Mouse (Mus musculus): ENCODE data around the gene Bax. TPM values are rescaled to one million over a fixed set of nuclear protein-coding genes. Genes with fewer than 3 reads are reported as not detected.

The Bax gene
- 0.79 TPM for polyA plus RNA-seq (2014; fragmentation: Illumina TruSeq; extraction: RNeasy Lipid Tissue Mini Kit (QIAGEN cat#74804); ENCODE audit: low read depth, low replicate concordance)

DNA sequence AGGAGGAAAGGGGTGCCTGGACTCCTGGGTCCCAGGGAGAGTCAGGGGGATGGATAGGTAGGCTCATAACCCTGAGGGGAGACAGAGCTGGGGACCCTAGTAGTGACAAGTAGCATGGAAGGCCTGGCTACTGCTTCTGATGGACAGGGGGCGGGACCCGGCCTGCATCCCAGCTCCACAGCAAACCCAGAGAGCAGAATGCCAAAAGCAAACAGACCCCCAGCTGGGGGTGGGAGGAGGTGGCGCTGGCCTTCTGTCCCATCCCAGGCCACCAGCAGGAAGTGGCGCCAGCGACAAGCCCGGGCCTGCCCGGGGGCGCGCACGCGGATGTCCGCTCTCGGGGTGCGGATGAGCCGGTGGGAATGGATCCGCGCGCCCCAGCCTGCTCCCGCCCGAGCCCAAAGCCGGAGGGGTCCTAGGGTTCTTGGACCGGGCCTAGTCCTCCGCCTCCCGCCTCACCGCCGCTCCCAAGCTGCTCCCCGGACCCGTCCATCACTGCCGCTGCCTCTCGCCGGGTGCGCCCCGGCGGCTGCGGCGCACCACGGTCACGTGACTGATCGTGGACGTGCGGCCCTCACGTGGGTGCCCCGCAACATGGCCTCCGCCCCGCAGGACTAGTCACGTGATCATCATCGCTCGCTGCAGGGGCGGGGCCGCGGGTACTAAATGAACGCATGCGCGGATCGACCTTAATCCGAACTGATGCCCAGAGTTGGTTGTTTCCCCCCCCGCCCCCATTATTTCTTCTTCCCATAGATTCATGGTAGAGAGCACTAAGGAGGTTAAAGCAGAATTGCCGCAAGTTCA lies at the start of gene Bax:
Gene Bax (minus strand): TSS at position 616 of the 807 bp plus-strand sequence.

DNA sequence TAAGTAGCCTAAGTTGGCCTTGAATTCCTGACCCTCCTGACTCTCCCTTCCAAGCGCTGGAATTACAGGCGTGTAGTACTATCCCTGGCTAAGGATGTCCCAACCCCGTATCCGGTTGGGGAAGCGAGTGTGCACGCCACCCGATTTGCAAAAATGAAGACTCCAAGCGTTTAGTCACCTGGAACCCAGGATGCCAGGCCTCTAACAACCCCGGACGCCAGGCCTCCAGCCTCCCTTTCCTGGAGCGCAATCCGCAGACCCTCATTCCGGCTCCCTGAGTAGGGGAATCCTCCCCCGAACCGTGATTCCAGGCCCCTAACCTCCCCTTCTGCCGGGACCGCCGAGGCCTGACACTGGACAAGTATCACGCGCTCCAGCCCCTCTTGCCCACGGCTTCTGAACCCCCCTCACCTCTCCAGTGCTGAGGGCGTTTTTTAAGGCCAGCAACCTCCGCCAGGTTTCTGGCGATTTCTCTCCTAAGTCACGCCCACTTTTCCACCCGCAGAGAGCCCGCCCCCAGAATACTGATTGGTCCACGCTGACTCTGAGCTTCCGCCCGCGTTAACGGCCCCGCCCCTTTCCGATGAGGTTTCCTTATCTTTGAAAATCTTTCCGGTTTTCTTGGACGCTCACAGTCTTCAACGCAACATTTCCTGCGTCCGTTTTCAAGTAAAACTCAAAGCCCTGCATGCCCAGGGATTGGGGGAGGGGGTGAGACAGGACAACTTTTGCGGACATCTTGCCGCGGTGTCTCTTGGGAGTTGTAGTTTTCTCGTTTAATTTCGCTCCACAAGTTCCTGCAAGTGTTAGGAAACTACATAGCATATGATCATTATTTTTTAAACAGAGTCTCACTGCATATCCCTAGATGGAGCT lies 43.5 kb upstream of the Bax start, which contains the start of gene Nucb1:
Gene Nucb1 (minus strand): TSS at position 495 of the 876 bp plus-strand sequence.

DNA sequence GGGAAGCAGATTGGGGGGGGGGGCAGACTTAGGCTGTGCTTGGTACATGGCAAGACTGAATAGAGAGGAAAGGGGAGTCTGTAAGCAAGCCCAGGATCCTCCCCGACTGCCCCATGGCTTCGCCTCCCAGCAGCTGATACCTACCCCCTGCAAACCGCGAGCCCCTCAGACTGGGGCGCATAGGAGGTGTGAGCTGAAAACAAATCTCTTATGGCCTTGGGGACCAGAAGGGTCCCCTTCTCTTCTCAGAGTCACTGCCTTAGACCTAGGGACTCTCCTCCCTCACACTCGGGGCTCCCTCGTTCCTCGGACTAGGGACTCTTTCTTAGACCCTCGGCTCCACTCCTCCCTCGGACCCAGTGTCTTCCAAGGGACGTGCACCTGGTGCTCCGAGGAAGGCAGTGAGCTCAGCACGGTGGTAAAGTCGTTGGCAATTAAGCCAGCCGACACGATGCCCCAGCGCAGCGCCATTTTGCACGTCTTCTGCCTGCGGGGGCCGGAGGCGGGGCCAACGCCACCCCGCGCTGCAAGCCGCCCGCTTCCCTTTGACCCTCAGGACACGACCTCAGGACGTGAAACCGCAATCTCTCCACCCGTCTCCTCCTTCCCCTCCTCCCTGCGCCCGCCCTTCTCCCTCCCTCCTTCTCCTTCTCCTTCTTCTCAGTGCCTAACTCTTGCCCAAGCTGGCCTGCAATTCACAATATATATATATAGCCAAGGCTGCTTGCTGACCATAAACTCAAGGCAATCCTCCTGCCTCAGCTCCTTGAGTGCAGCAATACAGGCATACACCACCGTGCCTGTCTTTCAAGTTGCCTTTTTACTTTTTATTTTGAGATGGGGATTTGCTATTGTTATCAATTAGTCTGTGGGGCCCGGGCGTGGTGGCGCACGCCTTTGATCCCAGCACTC lies 21.9 kb upstream of the Bax start, which contains the start of gene Dhdh:
Gene Dhdh (minus strand): TSS at position 513 of the 912 bp plus-strand sequence.

DNA sequence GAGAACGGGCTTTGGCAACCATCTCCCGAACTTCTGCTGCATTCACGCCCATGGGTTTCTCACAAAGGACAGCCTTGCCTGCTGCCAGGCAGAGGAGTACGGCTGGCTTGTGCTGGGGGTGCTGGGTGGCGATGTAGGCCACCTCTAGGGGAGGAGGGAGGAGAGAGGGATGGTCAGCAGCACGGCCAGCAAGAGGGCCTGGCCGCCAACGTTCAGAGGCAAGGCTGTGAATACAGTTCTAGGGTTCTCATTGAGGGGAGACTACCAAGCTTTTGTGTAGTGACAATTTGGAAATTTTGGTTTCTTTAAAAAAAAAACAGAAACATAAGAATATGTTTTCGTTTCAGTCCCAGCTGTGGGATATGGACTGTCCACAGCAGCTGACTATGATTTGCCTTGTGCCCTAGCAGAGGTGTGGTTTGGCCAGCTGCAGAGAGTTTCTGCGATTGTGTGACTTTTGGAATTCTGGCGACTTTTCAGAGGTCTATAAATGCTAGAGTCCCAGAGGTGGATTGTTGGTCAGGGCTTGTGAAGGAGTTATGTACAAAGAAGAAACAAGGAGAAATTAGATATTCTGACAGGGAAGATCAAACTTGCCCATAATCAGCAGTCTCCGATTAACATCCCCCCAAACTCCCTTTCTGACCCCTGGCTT lies 20.2 kb upstream of the Bax start, which contains the start of gene Gm45808:
Gene Gm45808 (minus strand): TSS at position 51 of the 655 bp plus-strand sequence.

DNA sequence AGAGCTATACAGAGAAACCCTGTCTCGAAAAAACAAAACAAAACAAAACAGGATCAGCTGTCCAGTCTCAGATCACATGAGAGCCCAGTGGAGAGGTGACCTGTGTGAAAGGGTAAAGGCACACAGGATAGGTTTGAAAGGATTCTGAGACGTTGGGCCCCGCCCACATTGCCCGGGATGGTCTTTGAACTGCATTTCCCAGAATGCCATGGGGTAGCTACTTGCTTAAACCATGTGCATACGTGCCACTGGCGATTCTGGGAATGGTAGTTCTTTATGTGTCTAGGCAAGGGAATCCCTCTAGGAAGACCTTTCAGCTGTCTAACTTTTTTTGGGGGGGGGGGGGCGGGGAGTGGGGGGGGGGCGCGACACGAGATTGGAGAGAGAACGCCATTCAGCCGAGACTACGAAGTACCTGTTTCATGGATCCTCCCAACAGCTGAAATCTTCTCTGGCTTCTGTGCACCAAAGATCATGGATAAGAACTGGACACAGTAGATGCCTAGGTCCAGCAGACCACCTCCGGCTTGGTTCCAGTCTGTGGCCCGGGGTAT lies 14.8 kb upstream of the Bax start, which contains the start of gene Tulp2:
Gene Tulp2 (plus strand): TSS at position 504 of the 554 bp plus-strand sequence.

DNA sequence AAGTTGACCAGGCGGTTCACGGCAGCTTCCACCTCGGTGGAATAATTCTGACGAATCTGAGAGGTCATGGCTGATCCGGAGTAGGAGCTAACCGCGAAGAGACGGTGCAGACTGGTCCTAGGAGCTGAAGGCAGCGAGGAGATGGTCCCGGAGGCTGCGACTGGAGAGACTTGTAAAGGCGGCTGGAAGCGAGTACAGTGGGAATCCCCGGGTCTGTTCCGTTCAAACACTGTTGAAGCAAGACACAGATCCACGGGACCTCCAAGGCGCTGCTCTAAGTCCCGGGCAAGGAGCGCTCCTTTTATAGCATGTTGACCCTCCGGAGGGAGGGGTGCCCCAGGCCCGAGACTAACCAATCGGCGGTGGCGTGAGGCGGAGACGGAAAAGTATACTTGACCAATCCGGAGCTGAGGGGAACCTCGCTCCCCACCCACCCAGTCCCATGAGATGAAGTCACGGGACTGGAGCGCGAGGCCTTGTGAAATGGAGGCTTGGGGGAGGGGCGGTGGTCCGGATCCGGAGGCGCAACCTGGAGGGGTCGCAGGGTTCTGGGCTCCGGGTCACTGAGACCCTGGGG lies 7.0 kb downstream of the Bax start, which contains the start of gene Ftl1:
Gene Ftl1 (minus strand): TSS at position 321 of the 577 bp plus-strand sequence.

DNA sequence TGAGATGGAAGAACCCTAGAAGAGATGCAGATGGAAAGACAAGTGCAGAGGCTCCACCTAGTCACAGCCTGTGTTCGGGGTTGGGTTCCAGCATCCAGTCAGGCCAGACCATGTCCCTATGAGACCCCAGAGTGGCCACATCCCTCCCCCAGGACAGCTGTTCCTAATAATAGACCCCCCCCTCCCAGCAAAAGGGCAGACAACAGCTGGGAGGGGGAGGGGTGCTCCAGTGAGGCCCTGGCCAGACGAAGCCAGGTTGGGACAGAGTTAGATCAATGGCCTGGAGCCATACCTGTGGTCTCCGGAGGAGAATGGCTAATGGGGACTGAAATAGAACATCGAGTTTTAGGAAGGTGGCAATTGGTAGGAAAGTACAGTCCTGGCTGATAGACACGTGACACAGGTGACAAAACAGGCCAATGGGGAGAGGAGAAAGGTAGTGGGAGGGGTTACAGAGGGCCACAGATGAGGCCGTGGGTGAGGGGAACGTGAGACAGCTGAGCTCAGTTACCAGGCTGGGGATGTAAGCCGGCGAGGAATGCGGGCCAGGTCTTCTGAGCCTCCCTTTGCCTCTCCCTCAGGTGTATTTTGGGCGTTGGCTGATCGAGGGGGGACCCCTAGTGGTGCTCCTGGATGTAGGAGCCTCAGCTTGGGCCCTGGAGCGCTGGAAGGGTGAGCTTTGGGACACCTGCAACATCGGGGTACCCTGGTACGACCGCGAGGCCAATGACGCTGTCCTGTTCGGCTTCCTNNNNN lies 29.0 kb downstream of the Bax start, which contains the start of gene Ruvbl2:
Gene Ruvbl2 (minus strand): TSS at position 576 of the 756 bp plus-strand sequence.

DNA sequence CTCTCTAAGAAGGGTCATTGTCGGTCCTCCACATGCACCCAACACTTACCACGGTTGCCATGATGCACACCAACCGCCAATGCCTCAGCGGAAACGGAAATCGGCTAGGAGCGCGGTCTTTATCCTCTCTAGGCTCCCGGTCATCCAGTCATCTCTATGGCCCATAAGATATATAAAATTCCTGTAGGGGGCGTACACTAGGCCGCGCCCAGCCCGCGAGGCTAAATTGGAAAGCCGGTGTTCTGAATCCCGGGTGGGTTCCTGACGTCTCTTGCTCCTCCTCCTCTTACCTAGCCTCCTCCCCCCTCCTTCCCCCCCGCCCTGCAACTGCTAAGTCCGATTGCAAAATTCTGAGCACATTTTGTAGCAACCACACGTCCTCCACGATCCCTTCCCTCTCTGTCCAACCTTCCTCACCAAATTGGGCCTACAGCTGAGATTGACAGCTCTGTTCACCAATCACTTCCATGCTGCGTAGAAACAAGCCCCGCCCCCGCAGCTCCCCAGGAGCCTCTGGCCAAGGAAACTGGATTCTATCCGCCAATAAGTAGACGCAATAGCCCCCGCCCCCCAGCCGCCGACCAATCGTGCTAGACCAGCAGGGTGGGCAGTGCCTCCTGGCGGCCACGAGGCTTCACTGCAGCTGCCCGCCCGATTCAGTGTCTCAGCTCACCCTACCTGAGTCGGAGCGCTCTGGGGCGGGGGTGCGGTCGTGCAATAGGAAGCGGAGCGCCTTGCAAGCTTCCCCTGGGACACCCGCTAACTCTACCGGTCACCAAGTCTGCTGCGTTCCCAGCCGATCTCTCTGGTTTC lies 32.3 kb downstream of the Bax start, which contains the start of gene Gys1:
Gene Gys1 (plus strand): TSS at position 642 of the 813 bp plus-strand sequence.

DNA sequence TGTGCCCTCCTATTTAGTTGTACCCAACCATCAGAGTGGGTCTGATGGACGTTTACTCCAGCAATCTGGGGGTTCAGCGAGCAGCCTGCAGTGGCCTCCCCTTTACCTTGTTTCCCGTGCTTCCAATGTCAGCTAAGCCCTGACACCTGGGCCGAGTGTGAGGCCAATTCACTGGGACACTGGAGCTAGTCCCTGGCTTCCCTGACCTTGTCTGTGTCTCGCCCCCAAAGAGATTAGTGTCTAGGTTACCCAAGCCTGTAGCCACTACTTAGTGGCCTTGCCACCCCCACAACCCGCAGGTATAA lies 46.1 kb downstream of the Bax start, which contains the start of gene Lhb:
Gene Lhb (plus strand): TSS at position 206 of the 305 bp plus-strand sequence.

DNA sequence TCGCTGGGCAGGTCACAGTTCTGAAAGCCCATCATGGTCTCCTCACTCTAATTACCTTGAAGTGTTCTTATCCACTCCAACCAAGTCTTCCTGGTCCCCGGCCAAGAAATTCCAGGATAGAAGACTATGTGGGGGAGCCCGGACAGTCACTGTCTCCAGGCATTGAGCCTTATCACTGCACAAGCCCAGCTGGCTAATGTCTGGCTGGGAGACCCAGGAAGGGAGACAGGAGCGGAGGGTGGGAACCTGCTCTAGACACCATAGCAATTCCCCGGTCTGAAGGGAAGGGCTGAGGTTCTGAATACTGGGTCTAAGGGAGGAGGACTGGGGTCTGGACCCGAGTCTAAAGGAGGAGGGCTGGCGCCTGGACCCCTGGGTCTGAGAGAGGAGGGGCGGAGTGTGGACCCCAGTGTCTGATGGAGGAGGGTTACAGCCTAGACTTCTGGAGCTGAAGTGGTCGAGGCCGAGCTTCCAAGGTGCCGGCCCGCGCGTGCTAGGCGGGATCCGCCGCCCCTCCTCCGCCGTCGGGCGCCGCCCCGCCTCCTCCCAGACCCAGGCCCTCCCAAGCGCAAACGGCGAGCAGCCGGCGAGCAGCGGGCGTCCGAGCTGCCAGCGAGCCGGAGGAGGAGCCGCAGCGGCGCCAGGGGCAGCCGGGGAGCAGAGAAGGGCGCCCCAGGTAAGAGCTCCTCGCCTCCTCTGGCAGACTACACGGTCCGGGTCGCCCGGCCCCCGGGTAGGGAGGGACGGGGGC lies 53.4 kb downstream of the Bax start, which contains the start of gene Ntf5:
Gene Ntf5 (plus strand): TSS at position 583 of the 751 bp plus-strand sequence.

Other genes with a start within 250 kb of the Bax start
- 0.34 TPM for gene Cd37, start 227.8 kb downstream of the Bax start, polyA plus RNA-seq (2014; fragmentation: Illumina TruSeq; extraction: RNeasy Lipid Tissue Mini Kit (QIAGEN cat#74804); ENCODE audit: low read depth, low replicate concordance)
- gene Slc6a16, start 225.8 kb downstream of the Bax start, polyA plus RNA-seq (2014; fragmentation: Illumina TruSeq; extraction: RNeasy Lipid Tissue Mini Kit (QIAGEN cat#74804); ENCODE audit: low read depth, low replicate concordance) = 1.2 TPM
- gene Slc6a21, start 189.4 kb downstream of the Bax start, polyA plus RNA-seq (2014; fragmentation: Illumina TruSeq; extraction: RNeasy Lipid Tissue Mini Kit (QIAGEN cat#74804); ENCODE audit: low read depth, low replicate concordance) = not detected
- gene Trpm4, start 133.1 kb downstream of the Bax start, polyA plus RNA-seq (2014; fragmentation: Illumina TruSeq; extraction: RNeasy Lipid Tissue Mini Kit (QIAGEN cat#74804); ENCODE audit: low read depth, low replicate concordance) = not detected
- gene Hrc, start 131.6 kb downstream of the Bax start, polyA plus RNA-seq (2014; fragmentation: Illumina TruSeq; extraction: RNeasy Lipid Tissue Mini Kit (QIAGEN cat#74804); ENCODE audit: low read depth, low replicate concordance) = not detected
- gene Ppfia3, start 99.9 kb downstream of the Bax start, polyA plus RNA-seq (2014; fragmentation: Illumina TruSeq; extraction: RNeasy Lipid Tissue Mini Kit (QIAGEN cat#74804); ENCODE audit: low read depth, low replicate concordance) = not detected
- not detected for gene Lin7b, start 96.3 kb downstream of the Bax start, polyA plus RNA-seq (2014; fragmentation: Illumina TruSeq; extraction: RNeasy Lipid Tissue Mini Kit (QIAGEN cat#74804); ENCODE audit: low read depth, low replicate concordance)
- gene Snrnp70, start 71.2 kb downstream of the Bax start, polyA plus RNA-seq (2014; fragmentation: Illumina TruSeq; extraction: RNeasy Lipid Tissue Mini Kit (QIAGEN cat#74804); ENCODE audit: low read depth, low replicate concordance) = 36.2 TPM
- not detected for gene Kcna7, start 61.2 kb downstream of the Bax start, polyA plus RNA-seq (2014; fragmentation: Illumina TruSeq; extraction: RNeasy Lipid Tissue Mini Kit (QIAGEN cat#74804); ENCODE audit: low read depth, low replicate concordance)
- gene Ntf5, start 53.2 kb downstream of the Bax start, polyA plus RNA-seq (2014; fragmentation: Illumina TruSeq; extraction: RNeasy Lipid Tissue Mini Kit (QIAGEN cat#74804); ENCODE audit: low read depth, low replicate concordance) = not detected
- not detected for gene Lhb, start 46.1 kb downstream of the Bax start, polyA plus RNA-seq (2014; fragmentation: Illumina TruSeq; extraction: RNeasy Lipid Tissue Mini Kit (QIAGEN cat#74804); ENCODE audit: low read depth, low replicate concordance)
- gene Gys1, start 32.1 kb downstream of the Bax start, polyA plus RNA-seq (2014; fragmentation: Illumina TruSeq; extraction: RNeasy Lipid Tissue Mini Kit (QIAGEN cat#74804); ENCODE audit: low read depth, low replicate concordance) = 0.64 TPM
- 0.58 TPM for gene Ruvbl2, start 28.8 kb downstream of the Bax start, polyA plus RNA-seq (2014; fragmentation: Illumina TruSeq; extraction: RNeasy Lipid Tissue Mini Kit (QIAGEN cat#74804); ENCODE audit: low read depth, low replicate concordance)
- 81.8 TPM for gene Ftl1, start 7.0 kb downstream of the Bax start, polyA plus RNA-seq (2014; fragmentation: Illumina TruSeq; extraction: RNeasy Lipid Tissue Mini Kit (QIAGEN cat#74804); ENCODE audit: low read depth, low replicate concordance)
- not detected for gene Tulp2, start 15.0 kb upstream of the Bax start, polyA plus RNA-seq (2014; fragmentation: Illumina TruSeq; extraction: RNeasy Lipid Tissue Mini Kit (QIAGEN cat#74804); ENCODE audit: low read depth, low replicate concordance)
- gene Gm45808, start 19.9 kb upstream of the Bax start, polyA plus RNA-seq (2014; fragmentation: Illumina TruSeq; extraction: RNeasy Lipid Tissue Mini Kit (QIAGEN cat#74804); ENCODE audit: low read depth, low replicate concordance) = not detected
- gene Dhdh, start 21.9 kb upstream of the Bax start, polyA plus RNA-seq (2014; fragmentation: Illumina TruSeq; extraction: RNeasy Lipid Tissue Mini Kit (QIAGEN cat#74804); ENCODE audit: low read depth, low replicate concordance) = 85.8 TPM
- 38.2 TPM for gene Nucb1, start 43.5 kb upstream of the Bax start, polyA plus RNA-seq (2014; fragmentation: Illumina TruSeq; extraction: RNeasy Lipid Tissue Mini Kit (QIAGEN cat#74804); ENCODE audit: low read depth, low replicate concordance)
- 0.95 TPM for gene Ppp1r15a, start 59.4 kb upstream of the Bax start, polyA plus RNA-seq (2014; fragmentation: Illumina TruSeq; extraction: RNeasy Lipid Tissue Mini Kit (QIAGEN cat#74804); ENCODE audit: low read depth, low replicate concordance)
- not detected for gene Plekha4, start 59.4 kb upstream of the Bax start, polyA plus RNA-seq (2014; fragmentation: Illumina TruSeq; extraction: RNeasy Lipid Tissue Mini Kit (QIAGEN cat#74804); ENCODE audit: low read depth, low replicate concordance)
- gene Hsd17b14, start 88.0 kb upstream of the Bax start, polyA plus RNA-seq (2014; fragmentation: Illumina TruSeq; extraction: RNeasy Lipid Tissue Mini Kit (QIAGEN cat#74804); ENCODE audit: low read depth, low replicate concordance) = not detected
- 3.7 TPM for gene Bcat2, start 103.3 kb upstream of the Bax start, polyA plus RNA-seq (2014; fragmentation: Illumina TruSeq; extraction: RNeasy Lipid Tissue Mini Kit (QIAGEN cat#74804); ENCODE audit: low read depth, low replicate concordance)
- not detected for gene Fgf21, start 148.6 kb upstream of the Bax start, polyA plus RNA-seq (2014; fragmentation: Illumina TruSeq; extraction: RNeasy Lipid Tissue Mini Kit (QIAGEN cat#74804); ENCODE audit: low read depth, low replicate concordance)
- not detected for gene Fut1, start 150.4 kb upstream of the Bax start, polyA plus RNA-seq (2014; fragmentation: Illumina TruSeq; extraction: RNeasy Lipid Tissue Mini Kit (QIAGEN cat#74804); ENCODE audit: low read depth, low replicate concordance)
- gene Izumo1, start 154.9 kb upstream of the Bax start, polyA plus RNA-seq (2014; fragmentation: Illumina TruSeq; extraction: RNeasy Lipid Tissue Mini Kit (QIAGEN cat#74804); ENCODE audit: low read depth, low replicate concordance) = not detected
- not detected for gene Rasip1, start 160.6 kb upstream of the Bax start, polyA plus RNA-seq (2014; fragmentation: Illumina TruSeq; extraction: RNeasy Lipid Tissue Mini Kit (QIAGEN cat#74804); ENCODE audit: low read depth, low replicate concordance)
- gene Mamstr, start 173.1 kb upstream of the Bax start, polyA plus RNA-seq (2014; fragmentation: Illumina TruSeq; extraction: RNeasy Lipid Tissue Mini Kit (QIAGEN cat#74804); ENCODE audit: low read depth, low replicate concordance) = not detected
- not detected for gene Fut2, start 199.5 kb upstream of the Bax start, polyA plus RNA-seq (2014; fragmentation: Illumina TruSeq; extraction: RNeasy Lipid Tissue Mini Kit (QIAGEN cat#74804); ENCODE audit: low read depth, low replicate concordance)
- not detected for gene Ntn5, start 217.1 kb upstream of the Bax start, polyA plus RNA-seq (2014; fragmentation: Illumina TruSeq; extraction: RNeasy Lipid Tissue Mini Kit (QIAGEN cat#74804); ENCODE audit: low read depth, low replicate concordance)
- not detected for gene Sec1, start 227.5 kb upstream of the Bax start, polyA plus RNA-seq (2014; fragmentation: Illumina TruSeq; extraction: RNeasy Lipid Tissue Mini Kit (QIAGEN cat#74804); ENCODE audit: low read depth, low replicate concordance)
- gene Car11, start 232.9 kb upstream of the Bax start, polyA plus RNA-seq (2014; fragmentation: Illumina TruSeq; extraction: RNeasy Lipid Tissue Mini Kit (QIAGEN cat#74804); ENCODE audit: low read depth, low replicate concordance) = not detected
- 2.3 TPM for gene Dbp, start 238.2 kb upstream of the Bax start, polyA plus RNA-seq (2014; fragmentation: Illumina TruSeq; extraction: RNeasy Lipid Tissue Mini Kit (QIAGEN cat#74804); ENCODE audit: low read depth, low replicate concordance)
- 8.0 TPM for gene Rpl18, start 248.6 kb upstream of the Bax start, polyA plus RNA-seq (2014; fragmentation: Illumina TruSeq; extraction: RNeasy Lipid Tissue Mini Kit (QIAGEN cat#74804); ENCODE audit: low read depth, low replicate concordance)